Mouse (Mus musculus) ES-E14 (cell line): ENCODE data around the gene F11r. TPM values are rescaled to one million over a fixed set of nuclear protein-coding genes. Genes with fewer than 3 reads are reported as not detected.

Experiments used
- DNase-seq: peaks from one replicate; pipeline ENCODE4 v3.0.0-alpha.2; 2013; ENCODE audit warnings: low read depth, low spot score
- H3K27ac ChIP-seq: 2 replicates; pipeline ENCODE4 v1.5.1; 2012; ENCODE audit warnings: low read depth, mild to moderate bottlenecking, low read length, moderate library complexity, mixed read lengths; ENCODE audit not compliant: poor library complexity, insufficient read depth, severe bottlenecking
- H3K36me3 ChIP-seq: 2 replicates; pipeline ENCODE4 v1.6.1; 2012; ENCODE audit warnings: mild to moderate bottlenecking, low read length, moderate library complexity, mixed read lengths; ENCODE audit not compliant: control insufficient read depth, poor library complexity, insufficient read depth, severe bottlenecking
- H3K4me1 ChIP-seq, 2 experiments: fragments of 150-350 bp in 1 of 2; sonication (generic) in 1 of 2; 2 replicates each; pipeline ENCODE4 v1.6.1; 2012; ENCODE audit warnings: low read length in 2 of 2, mild to moderate bottlenecking in 1 of 2, mixed read lengths in 1 of 2; ENCODE audit not compliant: control insufficient read depth in 2 of 2, insufficient read depth in 2 of 2, poor library complexity in 1 of 2
- H3K4me3 ChIP-seq, 2 experiments: fragments of 150-350 bp in 1 of 2; sonication (generic) in 1 of 2; 2 replicates each; pipeline ENCODE4 v1.5.1; 2012; ENCODE audit warnings: low read length in 2 of 2, low read depth in 1 of 2, mild to moderate bottlenecking in 1 of 2, mixed read lengths in 1 of 2; ENCODE audit not compliant: insufficient read depth in 1 of 2, poor library complexity in 1 of 2, severe bottlenecking in 1 of 2
- H3K9ac ChIP-seq: 2 replicates; pipeline ENCODE4 v1.6.1; 2012; ENCODE audit warnings: low read depth, mild to moderate bottlenecking, low read length, mixed read lengths; ENCODE audit not compliant: poor library complexity, insufficient read depth, severe bottlenecking
- H3K9me3 ChIP-seq: fragments of 150-350 bp; sonication (generic); 2 replicates; pipeline ENCODE4 v1.6.1; 2012; ENCODE audit warnings: low read depth, mild to moderate bottlenecking, low read length; ENCODE audit not compliant: control insufficient read depth, insufficient read depth
- CHD2 ChIP-seq: IDR thresholded peaks from 2 replicates; pipeline ENCODE4 v1.6.1; 2014; ENCODE audit warnings: mild to moderate bottlenecking, low read depth, low read length, inconsistent platforms
- HCFC1 ChIP-seq: IDR thresholded peaks from 2 replicates; pipeline ENCODE4 v1.6.1; 2012; ENCODE audit warnings: low read length, inconsistent platforms, borderline replicate concordance; ENCODE audit not compliant: insufficient read depth
- MAFK ChIP-seq: IDR thresholded peaks from 2 replicates; pipeline ENCODE4 v1.6.1; 2014; ENCODE audit warnings: mild to moderate bottlenecking, low read depth, low read length, inconsistent platforms; ENCODE audit not compliant: insufficient read depth
- ZC3H11A ChIP-seq: IDR thresholded peaks from 2 replicates; pipeline ENCODE4 v1.6.1; 2012; ENCODE audit warnings: low read depth, mild to moderate bottlenecking, inconsistent platforms, low read length, borderline replicate concordance
- ZNF384 ChIP-seq: IDR thresholded peaks from 2 replicates; pipeline ENCODE4 v1.6.1; 2012; ENCODE audit warnings: low read depth, low read length, inconsistent platforms
- in situ Hi-C, 2 experiments: fragments of 600-800 bp; cut with MboI; formaldehyde crosslinking; loops; one replicate each; pipeline ENCODE4 v1.15.1; 2025; ENCODE audit warnings: low sequenced_read_pairs in 2 of 2, inconsistent platforms in 1 of 2; ENCODE audit not compliant: unreplicated experiment in 2 of 2
- total RNA-seq: library from RNA; depleted of rRNA; stranded (reverse); fragments of 300-350 nt; gene quantifications from 2 replicates; pipeline ENCODE4 v1.2.3, GENCODE M21; 2012

F11r gene
- total RNA-seq, 1 experiment, result 74.9 TPM

GRCm38 (mm10) chr1:171459791-171460190 is 22.5 kb downstream of the F11r start:
- H3K27ac ChIP-seq, result no peak overlapping the region
- no peak for TF ChIP-seq ZNF384
- no peak for TF ChIP-seq HCFC1
- no peak for TF ChIP-seq CHD2
- TF ChIP-seq MAFK, result no peak
- TF ChIP-seq ZC3H11A, result no peak
- in situ Hi-C loops, result no loop called here
- no peak overlapping the region; the same call in 1 of the 2 replicates for H3K9ac ChIP-seq
- no peaks in the 10 kb centered on the region for H3K9me3 ChIP-seq
- H3K4me1 ChIP-seq, result peaks cover 5 to 10% of the 10 kb centered on the region in 2 experiments; a peak in 3 of 4 replicates
- H3K4me3 ChIP-seq, result no peak overlapping the region
- no peak for DNase-seq
- H3K36me3 ChIP-seq, result peaks cover 29% of the 10 kb centered on the region

- H3K27ac ChIP-seq, result no peak overlapping the region
- H3K9ac ChIP-seq, result no peak overlapping the region
- TF ChIP-seq ZNF384 (no peak), ZC3H11A (no peak), MAFK (no peak), CHD2 (no peak), HCFC1 (no peak)
- H3K9me3 ChIP-seq, result no peaks in the 10 kb centered on the region
- no peak for DNase-seq
- H3K4me1 ChIP-seq, result peaks cover 5 to 10% of the 10 kb centered on the region in 2 experiments; a peak in 3 of 4 replicates
- in situ Hi-C loops, result no loop called here
- no peak overlapping the region for H3K4me3 ChIP-seq
- peaks cover 29% of the 10 kb centered on the region for H3K36me3 ChIP-seq
These were observed 23.5 kb downstream of the F11r start for GRCm38 (mm10) chr1:171460551-171461503.

GRCm38 (mm10) chr1:171463133-171463532 is 25.8 kb downstream of the F11r start:
- Histone ChIP-seq H3K4me3 (no peak overlapping the region), H3K9me3 (no peaks in the 10 kb centered on the region), H3K4me1 (peaks cover 5 to 7% of the 10 kb centered on the region in 2 experiments; a peak in 3 of 4 replicates), H3K27ac (no peak overlapping the region), H3K36me3 (peaks cover 28% of the 10 kb centered on the region), H3K9ac (no peak overlapping the region)
- no peak for DNase-seq
- TF ChIP-seq ZNF384, result no peak
- in situ Hi-C loops, result no loop called here

- H3K27ac ChIP-seq, result peak overlapping the region; percentile 33
- H3K4me1 ChIP-seq, result peaks cover 3% of the 10 kb centered on the region in 2 experiments; a peak in 1 of 4 replicates
- H3K36me3 ChIP-seq, result peaks cover 23% of the 10 kb centered on the region
- H3K9ac ChIP-seq, result no peak overlapping the region
- 0 out of 2 replicates have a peak, but pooled peaks have one; percentile 25 for TF ChIP-seq ZNF384
- no peak for TF ChIP-seq MAFK
- no peak for TF ChIP-seq ZC3H11A
- TF ChIP-seq CHD2, result no peak
- no peak for DNase-seq
- H3K4me3 ChIP-seq, result no peak overlapping the region
- H3K9me3 ChIP-seq, result no peaks in the 10 kb centered on the region
- in situ Hi-C loops, result no loop called here
These were observed 28.5 kb downstream of the F11r start for GRCm38 (mm10) chr1:171465749-171466412.
